Mouse (Mus musculus) myocyte (in vitro differentiated cells): ENCODE results near the gene Mbd3.

Experiments
- CEBPB ChIP-seq: IDR thresholded peaks from 2 replicates; pipeline ENCODE4 v1.6.1; 2011; ENCODE audit warnings: mild to moderate bottlenecking, moderate library complexity; ENCODE audit not compliant: poor library complexity, insufficient read depth, severe bottlenecking
- E2F4 ChIP-seq: IDR thresholded peaks from one replicate; pipeline ENCODE4 v1.6.1; 2011; ENCODE audit warnings: mild to moderate bottlenecking, control low read depth, moderate library complexity; ENCODE audit not compliant: insufficient read depth
- MAX ChIP-seq: IDR thresholded peaks from one replicate; pipeline ENCODE4 v1.6.1; 2011; ENCODE audit warnings: low read depth, mild to moderate bottlenecking, control low read depth
- MYOG ChIP-seq, 3 experiments: IDR thresholded peaks; one replicate each; pipeline ENCODE4 v1.6.1; 2011; ENCODE audit warnings: control low read depth in 2 of 3, low read depth in 2 of 3, mild to moderate bottlenecking in 2 of 3; ENCODE audit not compliant: insufficient read length in 2 of 3, control insufficient read depth in 1 of 3, insufficient read depth in 1 of 3
- POLR2A ChIP-seq: IDR thresholded peaks from one replicate; pipeline ENCODE4 v1.6.1; 2011; ENCODE audit warnings: low read depth, mild to moderate bottlenecking, control low read depth, moderate library complexity; ENCODE audit not compliant: insufficient read length
- POLR2AphosphoS2 ChIP-seq: IDR thresholded peaks from one replicate; pipeline ENCODE4 v1.6.1; 2011; ENCODE audit warnings: low read depth, control low read depth; ENCODE audit not compliant: insufficient read length
- REST ChIP-seq: IDR thresholded peaks from one replicate; pipeline ENCODE4 v1.6.1; 2011; ENCODE audit warnings: mild to moderate bottlenecking, control low read depth, moderate library complexity; ENCODE audit not compliant: insufficient read depth, insufficient read length
- TCF12 ChIP-seq: IDR thresholded peaks from one replicate; pipeline ENCODE4 v1.6.1; 2011; ENCODE audit warnings: mild to moderate bottlenecking, control low read depth; ENCODE audit not compliant: poor library complexity, insufficient read depth, severe bottlenecking
- USF1 ChIP-seq: IDR thresholded peaks from one replicate; pipeline ENCODE4 v1.6.1; 2011; ENCODE audit warnings: low read depth, mild to moderate bottlenecking, control low read depth, moderate library complexity

DNA sequence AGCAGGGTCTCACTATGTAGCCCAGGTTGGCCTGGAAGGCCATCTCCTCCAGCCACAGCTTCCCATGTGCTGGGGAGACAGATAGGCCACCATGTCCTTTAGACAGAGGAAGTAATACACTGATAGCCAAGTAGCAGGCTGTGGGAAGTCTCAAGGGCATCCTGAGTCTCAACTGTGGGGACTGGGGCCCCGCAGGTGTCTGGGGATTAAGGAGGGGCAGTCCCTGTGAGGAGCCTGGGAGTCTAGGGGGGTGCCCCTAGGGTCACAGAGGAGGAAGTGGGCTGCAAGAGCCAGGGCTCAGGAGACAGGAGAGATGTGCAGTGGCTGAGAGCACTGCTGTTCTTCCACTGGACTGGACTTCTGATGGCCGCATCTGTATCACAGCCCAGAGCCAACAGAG lies 43.6 kb upstream of the Mbd3 start:
- TF ChIP-seq TCF12: no peak
- TF ChIP-seq POLR2A: no peak
- no peak for TF ChIP-seq POLR2AphosphoS2
- no peak for TF ChIP-seq MAX
- no peak for TF ChIP-seq REST
- TF ChIP-seq E2F4: no peak
- no peak for TF ChIP-seq CEBPB
- no peak for TF ChIP-seq MYOG (IDR thresholded peaks at IDR 0.05; ENCODE audit: control insufficient read depth in 1 of 3, insufficient read depth in 1 of 3, insufficient read length in 2 of 3, low read depth in 2 of 3)
- TF ChIP-seq USF1: no peak
